ENCODE assay signal across 21 mouse cellular contexts in genomic region chr14:54709054-54709453, GRCm38 (mm10). TPM values are rescaled to one million over a fixed set of nuclear protein-coding genes. Genes with fewer than 3 reads are reported as not detected.
"Had no signal": no experiment of that assay in that cellular context is flagged by ENCODE, and none has a peak within 500 bp of the region (broad histone marks: within the 10 kb centered on the region; RNA-seq: fewer than 3 reads in every experiment).

No protein-coding gene starts in this region.

- H3K27ac ChIP-seq: liver, embryonic 14.5 days; lung, embryonic 15.5 days; macrophage; midbrain, embryonic 13.5 days; midbrain, embryonic 15.5 days; neural tube, embryonic 12.5 days; stomach, embryonic 15.5 days; stomach, postnatal 0 days had no signal

- H3K9me3 ChIP-seq: lung, embryonic 15.5 days; megakaryocyte, embryonic 14.5 days; midbrain, embryonic 13.5 days; midbrain, embryonic 15.5 days; neural tube, embryonic 12.5 days; stomach, embryonic 15.5 days had no signal

- H3K4me3 ChIP-seq: lung, embryonic 15.5 days; megakaryocyte, embryonic 14.5 days; midbrain, embryonic 13.5 days; midbrain, embryonic 15.5 days; neural tube, embryonic 12.5 days; stomach, embryonic 15.5 days had no signal

- H3K4me1 ChIP-seq: lung, embryonic 15.5 days; midbrain, embryonic 13.5 days; neural tube, embryonic 12.5 days had no signal

- H3K27me3 ChIP-seq: lung, embryonic 15.5 days; midbrain, embryonic 13.5 days; midbrain, embryonic 15.5 days; neural tube, embryonic 12.5 days; stomach, embryonic 15.5 days had no signal

- H3K9ac ChIP-seq: liver, embryonic 14.5 days; lung, embryonic 15.5 days; midbrain, embryonic 13.5 days; midbrain, embryonic 15.5 days; neural tube, embryonic 12.5 days; stomach, embryonic 15.5 days had no signal

- DNase-seq: lung, adult 2 months; lung, postnatal 14 days; lung, postnatal 36 days; right cerebral cortex, postnatal 14 days; thymus, adult 18-20 months; thymus, postnatal 14 days; thymus, postnatal 36 days had no signal

- ATAC-seq: lung, postnatal 0 days; midbrain, embryonic 13.5 days; midbrain, embryonic 15.5 days had no signal

- H3K4me2 ChIP-seq: lung, embryonic 15.5 days; midbrain, embryonic 11.5 days; midbrain, embryonic 13.5 days; midbrain, embryonic 15.5 days; neural tube, embryonic 12.5 days; stomach, embryonic 15.5 days had no signal

- H3K36me3 ChIP-seq: lung, embryonic 15.5 days; midbrain, embryonic 13.5 days; midbrain, embryonic 15.5 days; neural tube, embryonic 12.5 days; stomach, embryonic 15.5 days had no signal

RNA-seq across cellular contexts. Expression of gene Cebpe, which starts 2.9 kb away (rescaled TPM):
- polyA plus RNA-seq: lung, embryonic 15.5 days; midbrain, embryonic 11.5 days; midbrain, embryonic 13.5 days; midbrain, postnatal 0 days; neural tube, embryonic 14.5 days; thymus, postnatal 0 days had no signal

RNA-seq across cellular contexts. Expression of gene Gm29776, which starts 10.4 kb away (rescaled TPM):
- polyA plus RNA-seq: macrophage had no signal
